ENCODE assay signal across 7 mouse cellular contexts in the genomic region with DNA sequence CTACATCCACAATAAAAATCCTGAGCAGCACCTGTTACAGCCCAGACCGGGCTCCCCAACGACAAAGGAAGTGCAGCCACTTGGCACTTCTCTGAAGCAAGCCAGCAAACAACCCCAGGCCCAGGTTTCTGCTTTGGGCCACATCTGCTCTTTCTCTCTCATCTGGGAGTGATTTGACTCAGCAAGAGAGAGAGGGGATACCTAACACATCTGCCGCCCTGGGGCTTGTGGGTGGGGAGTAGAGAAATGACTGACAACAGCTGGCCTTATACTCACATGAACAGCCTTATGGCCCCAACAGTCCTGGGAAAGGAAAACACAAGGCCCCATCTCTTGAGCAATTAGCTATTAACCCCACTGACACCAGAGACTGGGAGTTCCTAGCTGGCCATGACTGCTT.
A peak's percentile ranks its signal among the peaks of the same experiment; 100 is the strongest.
DNase-seq lines count a peak whose midpoint lies in the region; ATAC-seq and TF ChIP-seq lines count a peak whose summit lies in the region.

No protein-coding gene starts in this region.

- ATAC-seq in intestine, postnatal 0 days: peak; percentile 59

- WGBS in intestine, postnatal 0 days: 17% methylated on average over 3 of the region's 3 CpGs

- no peak for TF ChIP-seq CTCF in C2C12 (IDR thresholded peaks at IDR 0.05; ENCODE audit: control insufficient read depth, insufficient read depth, insufficient read length)
- no peak for TF ChIP-seq CTCF in intestine, postnatal 0 days (IDR thresholded peaks at IDR 0.05; ENCODE audit: low read depth)

- H3K9ac ChIP-seq in intestine, postnatal 0 days (ENCODE audit: low read depth, low read length): no peak overlapping the region

- no peaks in the 10 kb centered on the region for H3K9me3 ChIP-seq in intestine, postnatal 0 days (ENCODE audit: control insufficient read depth)

- H3K4me2 ChIP-seq in intestine, postnatal 0 days (replicated peaks; ENCODE audit: low read depth): no peak overlapping the region

- H3K4me1 ChIP-seq in intestine, postnatal 0 days (replicated peaks; ENCODE audit: control insufficient read depth, insufficient read depth, low read length): peaks cover 14% of the 10 kb centered on the region

- no peak overlapping the region for H3ac ChIP-seq in C2C12 (ENCODE audit: control insufficient read depth, insufficient read length, low read depth)

- H3K4me3 ChIP-seq in C2C12 (ENCODE audit: insufficient read depth, poor library complexity, severe bottlenecking): no peak overlapping the region
- no peak overlapping the region for H3K4me3 ChIP-seq in intestine, postnatal 0 days (ENCODE audit: low read depth, low read length)

- no peaks in the 10 kb centered on the region for H3K27me3 ChIP-seq in C2C12 (ENCODE audit: control insufficient read depth, insufficient read depth, insufficient read length)
- no peaks in the 10 kb centered on the region for H3K27me3 ChIP-seq in intestine, postnatal 0 days (replicated peaks; ENCODE audit: control insufficient read depth, insufficient read depth, low read length)

- H3K27ac ChIP-seq in intestine, postnatal 0 days (ENCODE audit: low read depth, low read length): peak overlapping the region; percentile 52

- no peaks in the 10 kb centered on the region for H3K79me2 ChIP-seq in C2C12 (ENCODE audit: control insufficient read depth, insufficient read depth)

- H3K36me3 ChIP-seq in C2C12 (ENCODE audit: control insufficient read depth, insufficient read depth): no peaks in the 10 kb centered on the region
- H3K36me3 ChIP-seq in intestine, postnatal 0 days (ENCODE audit: control insufficient read depth, insufficient read depth): no peaks in the 10 kb centered on the region

- DNase-seq in CD8-positive naive resting alpha-beta T cell, adult 2 months (ENCODE audit: low read depth in 2 of 2, low spot score in 2 of 2): peak; percentile 27 to 36
- DNase-seq in spleen, postnatal 10 days (ENCODE audit: low spot score in 2 of 2): peak; percentile 8 to 44
- no peak for DNase-seq in urinary bladder, postnatal 25 days (ENCODE audit: low spot score)
- DNase-seq in urinary bladder, adult 2 months (ENCODE audit: low spot score): no peak
- DNase-seq in layer of hippocampus, adult 9-11 months: no peak

- no peaks in the 10 kb centered on the region for H3K79me3 ChIP-seq in C2C12 (ENCODE audit: low read depth)

TF ChIP-seq in C2C12, 6 proteins besides CTCF, POLR2A, EP300 and RAD21:
- TF ChIP-seq FOSL1 (IDR thresholded peaks at IDR 0.05; ENCODE audit: insufficient read depth, low read length, poor library complexity, severe bottlenecking): no peak
- TF ChIP-seq MYOD1 (IDR thresholded peaks at IDR 0.05; ENCODE audit: control insufficient read depth, insufficient read length, low read depth): peak; percentile 6
- no peak for TF ChIP-seq USF1 (IDR thresholded peaks at IDR 0.05; ENCODE audit: low read depth)
- no peak for TF ChIP-seq MAX (IDR thresholded peaks at IDR 0.05)
- no peak for TF ChIP-seq CEBPB (IDR thresholded peaks at IDR 0.05; ENCODE audit: low read depth)
- no peak for TF ChIP-seq MYOG (IDR thresholded peaks at IDR 0.05; ENCODE audit: control insufficient read depth, extremely low read depth, insufficient read length)
TF ChIP-seq in C2C12: peak in this region for 1.

Comparison
In these comparisons a context has a peak if more than half of its experiments do, and no peak if none do; other contexts are left out.
1. DNase-seq: peak in CD8-positive naive resting alpha-beta T cell, adult 2 months (2 of 2) and spleen, postnatal 10 days (2 of 2); none in urinary bladder, postnatal 25 days (single experiment), urinary bladder, adult 2 months (single experiment) and layer of hippocampus, adult 9-11 months (single experiment).